In the genomic region with DNA sequence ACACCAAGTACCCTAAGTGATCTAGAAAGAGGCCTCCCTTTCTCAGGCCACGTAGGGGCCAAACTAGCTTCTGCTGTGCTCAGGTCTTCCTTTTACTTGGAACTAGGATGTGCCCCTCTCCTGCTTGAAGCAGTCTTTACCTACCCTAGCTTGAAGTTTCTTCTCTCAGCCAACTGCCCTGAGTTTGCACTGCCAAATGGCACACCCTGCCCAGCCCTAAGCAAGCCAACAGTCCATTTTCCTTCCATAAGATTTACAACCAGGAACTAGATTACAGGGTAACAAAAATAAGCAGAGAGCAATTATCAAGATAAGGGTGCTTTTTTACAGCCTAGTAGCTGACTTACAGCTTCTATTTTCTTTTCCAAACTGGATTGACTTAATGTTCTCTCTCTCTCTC, we compare ENCODE assay signal across 16 mouse cellular contexts.
DNase-seq lines count a peak whose midpoint lies in the region; ATAC-seq and TF ChIP-seq lines count a peak whose summit lies in the region.
"Had no signal": no experiment of that assay in that cellular context is flagged by ENCODE, and none has a peak within 500 bp of the region (broad histone marks: within the 10 kb centered on the region; RNA-seq: fewer than 3 reads in every experiment).

No protein-coding gene starts in this region.

- no peaks in the 10 kb centered on the region for H3K4me1 ChIP-seq in heart, embryonic 10.5 days
- H3K4me1 ChIP-seq in kidney, embryonic 15.5 days: peaks cover 18% of the 10 kb centered on the region; the same call in 1 of the 2 replicates
- no peaks in the 10 kb centered on the region for H3K4me1 ChIP-seq in stomach, postnatal 0 days (replicated peaks; ENCODE audit: control insufficient read depth, insufficient read depth)
- H3K4me1 ChIP-seq: forebrain, embryonic 15.5 days; heart, embryonic 15.5 days; hindbrain, embryonic 15.5 days; midbrain, embryonic 15.5 days had no signal

- no peak for TF ChIP-seq EP300 in stomach, postnatal 0 days (optimal IDR thresholded peaks at IDR 0.05)

- H3K4me3 ChIP-seq in heart, embryonic 10.5 days: no peak overlapping the region
- no peak overlapping the region for H3K4me3 ChIP-seq in kidney, embryonic 15.5 days (replicated peaks)
- no peak overlapping the region for H3K4me3 ChIP-seq in stomach, postnatal 0 days (ENCODE audit: low read depth, low read length)
- H3K4me3 ChIP-seq: erythroblast, embryonic 14.5 days; forebrain, embryonic 15.5 days; heart, embryonic 15.5 days; hindbrain, embryonic 15.5 days; midbrain, embryonic 15.5 days had no signal

- no peaks in the 10 kb centered on the region for H3K9me3 ChIP-seq in heart, embryonic 10.5 days
- H3K9me3 ChIP-seq in kidney, embryonic 15.5 days (replicated peaks): no peaks in the 10 kb centered on the region
- H3K9me3 ChIP-seq in stomach, postnatal 0 days (ENCODE audit: control insufficient read depth, low read length): no peaks in the 10 kb centered on the region
- H3K9me3 ChIP-seq: forebrain, embryonic 15.5 days; heart, embryonic 15.5 days; hindbrain, embryonic 15.5 days; midbrain, embryonic 15.5 days had no signal

- DNase-seq in heart, embryonic 10.5 days (ENCODE audit: low spot score): no peak
- DNase-seq in heart, postnatal 36 days: no peak
- peak; percentile 23 for DNase-seq in urinary bladder, adult 2 months (ENCODE audit: low spot score)
- no peak for DNase-seq in urinary bladder, postnatal 25 days (ENCODE audit: low spot score)
- peak; percentile 74 for DNase-seq in stomach, postnatal 0 days (ENCODE audit: low spot score)
- no peak for DNase-seq in spleen, postnatal 10 days (ENCODE audit: low spot score in 2 of 2)
- DNase-seq in lung, postnatal 4 days: no peak
- DNase-seq: cerebellum, postnatal 36 days; lung, adult 2 months; thymus, postnatal 25 days had no signal

- 0 out of 2 replicates have a peak overlapping the region, but pooled peaks have one; percentile 10 for H3K27ac ChIP-seq in heart, embryonic 10.5 days
- H3K27ac ChIP-seq in kidney, embryonic 15.5 days: peak overlapping the region; percentile 60
- H3K27ac ChIP-seq in stomach, postnatal 0 days (replicated peaks): peak overlapping the region; percentile 81
- H3K27ac ChIP-seq: forebrain, embryonic 15.5 days; heart, embryonic 15.5 days; hindbrain, embryonic 15.5 days; midbrain, embryonic 15.5 days had no signal

- intact Hi-C loops in heart, postnatal 36 days (cut with DNase I): loop anchor here (2.0 to 10.0 kb wide), 4 partner anchors 106 to 538 kb away; no protein-coding TSS in a partner anchor

- no peaks in the 10 kb centered on the region for H3K36me3 ChIP-seq in heart, embryonic 10.5 days
- H3K36me3 ChIP-seq in kidney, embryonic 15.5 days: no peaks in the 10 kb centered on the region
- no peaks in the 10 kb centered on the region for H3K36me3 ChIP-seq in stomach, postnatal 0 days (ENCODE audit: control insufficient read depth, insufficient read depth, low read length)
- H3K36me3 ChIP-seq: forebrain, embryonic 15.5 days; heart, embryonic 15.5 days; hindbrain, embryonic 15.5 days; midbrain, embryonic 15.5 days had no signal

- no peak for TF ChIP-seq CTCF in stomach, postnatal 0 days (IDR thresholded peaks at IDR 0.05; ENCODE audit: low read depth)

- no peak overlapping the region for H3K4me2 ChIP-seq in kidney, embryonic 15.5 days
- no peak overlapping the region for H3K4me2 ChIP-seq in stomach, postnatal 0 days (replicated peaks; ENCODE audit: low read depth)
- H3K4me2 ChIP-seq: forebrain, embryonic 15.5 days; heart, embryonic 15.5 days; hindbrain, embryonic 15.5 days; midbrain, embryonic 15.5 days had no signal

- 54% methylated on average over 1 of the region's 1 CpGs for WGBS in heart, embryonic 10.5 days
- 32% methylated on average over 1 of the region's 1 CpGs for WGBS in kidney, embryonic 15.5 days
- WGBS in stomach, postnatal 0 days: 35% methylated on average over 1 of the region's 1 CpGs

- H3K9ac ChIP-seq in kidney, embryonic 15.5 days: no peak overlapping the region
- H3K9ac ChIP-seq in stomach, postnatal 0 days (ENCODE audit: low read length): no peak overlapping the region
- H3K9ac ChIP-seq: forebrain, embryonic 15.5 days; heart, embryonic 15.5 days; hindbrain, embryonic 15.5 days; midbrain, embryonic 15.5 days had no signal

- no peaks in the 10 kb centered on the region for H3K27me3 ChIP-seq in heart, embryonic 10.5 days (ENCODE audit: insufficient read depth, poor library complexity, severe bottlenecking)
- no peaks in the 10 kb centered on the region for H3K27me3 ChIP-seq in kidney, embryonic 15.5 days
- no peaks in the 10 kb centered on the region for H3K27me3 ChIP-seq in stomach, postnatal 0 days (ENCODE audit: control insufficient read depth, insufficient read depth, low read length)
- H3K27me3 ChIP-seq: forebrain, embryonic 15.5 days; heart, embryonic 15.5 days; hindbrain, embryonic 15.5 days; midbrain, embryonic 15.5 days had no signal

- ATAC-seq in kidney, embryonic 15.5 days (replicated peaks; ENCODE audit: low FRiP score): 0 out of 2 replicates have a peak, but pooled peaks have one; percentile 43
- ATAC-seq in stomach, postnatal 0 days (ENCODE audit: low FRiP score, low TSS enrichment): peak; percentile 94

Comparison
In these comparisons a context has a peak if more than half of its experiments do, and no peak if none do; other contexts are left out.
1. DNase-seq: peak in urinary bladder, adult 2 months (single experiment) and stomach, postnatal 0 days (single experiment); none in heart, embryonic 10.5 days (single experiment), heart, postnatal 36 days (0 of 2), urinary bladder, postnatal 25 days (single experiment), spleen, postnatal 10 days (0 of 2) and lung, postnatal 4 days (0 of 2).
2. H3K27ac ChIP-seq: peak in every context shown above with its lines; median percentile 81 in stomach, postnatal 0 days; 60 in kidney, embryonic 15.5 days; 10 in heart, embryonic 10.5 days.